27 mouse cellular contexts compared by ENCODE assay signal in genomic region chr11:70582196-70582595, GRCm38 (mm10). TPM values are rescaled to one million over a fixed set of nuclear protein-coding genes. Genes with fewer than 3 reads are reported as not detected.
DNase-seq lines count a peak whose midpoint lies in the region; ATAC-seq lines count a peak whose summit lies in the region.
"Had no signal": no experiment of that assay in that cellular context is flagged by ENCODE, and none has a peak within 500 bp of the region (broad histone marks: within the 10 kb centered on the region; RNA-seq: fewer than 3 reads in every experiment).

No protein-coding gene starts in this region.

- H3K36me3 ChIP-seq in intestine, embryonic 14.5 days (ENCODE audit: control insufficient read depth, insufficient read depth, low read length) = no peaks in the 10 kb centered on the region
- no peaks in the 10 kb centered on the region for H3K36me3 ChIP-seq in intestine, embryonic 16.5 days (ENCODE audit: control insufficient read depth, insufficient read depth, low read length)
- H3K36me3 ChIP-seq in limb, embryonic 15.5 days = no peaks in the 10 kb centered on the region
- no peaks in the 10 kb centered on the region for H3K36me3 ChIP-seq in forebrain, embryonic 16.5 days (ENCODE audit: control insufficient read depth, insufficient read depth)
- H3K36me3 ChIP-seq: hindbrain, embryonic 15.5 days; limb, embryonic 13.5 days; liver, embryonic 15.5 days; midbrain, embryonic 12.5 days had no signal

- H3K4me2 ChIP-seq in intestine, embryonic 14.5 days (ENCODE audit: low read length) = no peak overlapping the region
- no peak overlapping the region for H3K4me2 ChIP-seq in intestine, embryonic 16.5 days (ENCODE audit: low read depth, low read length)
- no peak overlapping the region for H3K4me2 ChIP-seq in limb, embryonic 15.5 days
- H3K4me2 ChIP-seq in forebrain, embryonic 16.5 days (ENCODE audit: low read length) = no peak overlapping the region
- H3K4me2 ChIP-seq: hindbrain, embryonic 15.5 days; limb, embryonic 13.5 days; liver, embryonic 15.5 days; midbrain, embryonic 12.5 days had no signal

- peaks cover 68% of the 10 kb centered on the region for H3K4me1 ChIP-seq in intestine, embryonic 14.5 days (replicated peaks; ENCODE audit: control insufficient read depth, insufficient read depth, low read length)
- peaks cover 70% of the 10 kb centered on the region for H3K4me1 ChIP-seq in intestine, embryonic 16.5 days (ENCODE audit: control insufficient read depth, insufficient read depth, low read length)
- H3K4me1 ChIP-seq in limb, embryonic 15.5 days = peaks cover 79% of the 10 kb centered on the region
- H3K4me1 ChIP-seq in forebrain, embryonic 16.5 days (replicated peaks; ENCODE audit: control insufficient read depth, insufficient read depth, low read length) = peaks cover 29% of the 10 kb centered on the region

- no peaks in the 10 kb centered on the region for H3K9me3 ChIP-seq in intestine, embryonic 14.5 days (ENCODE audit: control insufficient read depth, low read length)
- no peaks in the 10 kb centered on the region for H3K9me3 ChIP-seq in intestine, embryonic 16.5 days (ENCODE audit: control insufficient read depth, low read length)
- no peaks in the 10 kb centered on the region for H3K9me3 ChIP-seq in limb, embryonic 15.5 days
- no peaks in the 10 kb centered on the region for H3K9me3 ChIP-seq in forebrain, embryonic 16.5 days (ENCODE audit: control insufficient read depth, low read length)
- H3K9me3 ChIP-seq: hindbrain, embryonic 15.5 days; limb, embryonic 13.5 days; liver, embryonic 15.5 days; midbrain, embryonic 12.5 days had no signal

- H3K27ac ChIP-seq in intestine, embryonic 14.5 days (ENCODE audit: low read depth) = peak overlapping the region; percentile 57; the same call in 1 of the 2 replicates
- H3K27ac ChIP-seq in intestine, embryonic 16.5 days (ENCODE audit: low read length) = no peak overlapping the region
- peak overlapping the region; percentile 73; the same call in 1 of the 2 replicates for H3K27ac ChIP-seq in limb, embryonic 15.5 days
- H3K27ac ChIP-seq in forebrain, embryonic 16.5 days (ENCODE audit: low read length) = no peak overlapping the region
- H3K27ac ChIP-seq: hindbrain, embryonic 15.5 days; midbrain, embryonic 12.5 days had no signal

- H3K27me3 ChIP-seq in intestine, embryonic 14.5 days (replicated peaks; ENCODE audit: control insufficient read depth, insufficient read depth, low read length) = no peaks in the 10 kb centered on the region
- no peaks in the 10 kb centered on the region for H3K27me3 ChIP-seq in intestine, embryonic 16.5 days (replicated peaks; ENCODE audit: control insufficient read depth, insufficient read depth, low read length)
- no peaks in the 10 kb centered on the region for H3K27me3 ChIP-seq in limb, embryonic 15.5 days
- no peaks in the 10 kb centered on the region for H3K27me3 ChIP-seq in forebrain, embryonic 16.5 days (replicated peaks; ENCODE audit: control insufficient read depth, insufficient read depth, low read length)
- H3K27me3 ChIP-seq: hindbrain, embryonic 15.5 days; limb, embryonic 13.5 days; liver, embryonic 15.5 days; midbrain, embryonic 12.5 days had no signal

- DNase-seq in intestine, embryonic 14.5 days (ENCODE audit: low spot score) = no peak
- DNase-seq in lung, postnatal 36 days = peak; percentile 35
- no peak for DNase-seq in lung, postnatal 10 days
- DNase-seq in adipocyte (ENCODE audit: low spot score) (peak; percentile 63), liver (no peak)
- DNase-seq: adrenal gland, postnatal 25 days; cerebellum, adult 11 months; cerebellum, postnatal 14 days; embryo, embryonic 11 days; heart, postnatal 4 days; kidney, adult 8-10 months; kidney, postnatal 25 days; retina, postnatal 1 day; thymus, postnatal 25 days had no signal

- WGBS in intestine, embryonic 14.5 days = 57% methylated on average over 3 of the region's 3 CpGs
- 58% methylated on average over 3 of the region's 3 CpGs for WGBS in intestine, embryonic 16.5 days
- WGBS in limb, embryonic 15.5 days = 29% methylated on average over 3 of the region's 3 CpGs
- 71% methylated on average over 3 of the region's 3 CpGs for WGBS in forebrain, embryonic 16.5 days

- no peak for ATAC-seq in intestine, embryonic 14.5 days (replicated peaks; ENCODE audit: low FRiP score, low TSS enrichment, low read depth)
- ATAC-seq in intestine, embryonic 16.5 days = no peak
- ATAC-seq in limb, embryonic 15.5 days (ENCODE audit: insufficient number of reproducible peaks, low FRiP score, low TSS enrichment, low read depth) = no peak
- no peak for ATAC-seq in forebrain, embryonic 16.5 days
- ATAC-seq: forebrain, embryonic 14.5 days had no signal

- H3K9ac ChIP-seq in intestine, embryonic 14.5 days (ENCODE audit: low read length) = no peak overlapping the region
- H3K9ac ChIP-seq in intestine, embryonic 16.5 days (ENCODE audit: low read depth, low read length) = no peak overlapping the region
- no peak overlapping the region for H3K9ac ChIP-seq in limb, embryonic 15.5 days
- no peak overlapping the region for H3K9ac ChIP-seq in forebrain, embryonic 16.5 days (replicated peaks; ENCODE audit: low read depth, low read length)
- H3K9ac ChIP-seq: hindbrain, embryonic 15.5 days; liver, embryonic 15.5 days; midbrain, embryonic 12.5 days had no signal

- no peak overlapping the region for H3K4me3 ChIP-seq in intestine, embryonic 14.5 days (ENCODE audit: low read depth, low read length)
- H3K4me3 ChIP-seq in intestine, embryonic 16.5 days (ENCODE audit: low read length) = no peak overlapping the region
- H3K4me3 ChIP-seq in limb, embryonic 15.5 days = no peak overlapping the region
- H3K4me3 ChIP-seq in forebrain, embryonic 16.5 days (replicated peaks; ENCODE audit: low read length) = no peak overlapping the region
- H3K4me3 ChIP-seq: erythroblast, embryonic 14.5 days; hindbrain, embryonic 15.5 days; limb, embryonic 13.5 days; liver, embryonic 15.5 days; midbrain, embryonic 12.5 days had no signal

RNA-seq across cellular contexts. Expression of gene Mink1, which starts 19.5 kb away (rescaled TPM):
- polyA plus RNA-seq in intestine, embryonic 14.5 days (2014; fragmentation: Nextera tagmentation; extraction: Ambion mirVana) = 16.9 and 19.9 TPM in 2 replicates
- 9.3 and 10.6 TPM in 2 replicates for polyA plus RNA-seq in intestine, embryonic 16.5 days (2015; fragmentation: Nextera tagmentation; extraction: Ambion mirVana)
- polyA plus RNA-seq in limb, embryonic 15.5 days (2015; fragmentation: Nextera tagmentation; extraction: Ambion mirVana) = 14.1 TPM in 2 replicates
- 13.8 and 17.5 TPM in 2 replicates for polyA plus RNA-seq in forebrain, embryonic 16.5 days (2015; fragmentation: Nextera tagmentation; extraction: Ambion mirVana)

RNA-seq across cellular contexts. Expression of gene 4930544D05Rik, which starts 33.5 kb away (rescaled TPM):
- polyA plus RNA-seq in intestine, embryonic 14.5 days (2014; fragmentation: Nextera tagmentation; extraction: Ambion mirVana) = not detected in 2 replicates
- polyA plus RNA-seq in intestine, embryonic 16.5 days (2015; fragmentation: Nextera tagmentation; extraction: Ambion mirVana) = not detected in 2 replicates
- not detected in 2 replicates for polyA plus RNA-seq in limb, embryonic 15.5 days (2015; fragmentation: Nextera tagmentation; extraction: Ambion mirVana)
- polyA plus RNA-seq in forebrain, embryonic 16.5 days (2015; fragmentation: Nextera tagmentation; extraction: Ambion mirVana) = not detected in 2 replicates
- polyA plus RNA-seq: erythroblast, embryonic 14.5 days; forebrain, embryonic 14.5 days; heart, embryonic 14.5 days; hindbrain, embryonic 15.5 days; limb, embryonic 13.5 days; liver, embryonic 15.5 days; macrophage; midbrain, embryonic 12.5 days; neural tube, embryonic 11.5 days had no signal

RNA-seq across cellular contexts. Expression of gene Chrne, which starts 36.8 kb away (rescaled TPM):
- polyA plus RNA-seq in intestine, embryonic 14.5 days (2014; fragmentation: Nextera tagmentation; extraction: Ambion mirVana) = 0.30 and 0.50 TPM in 2 replicates
- polyA plus RNA-seq in intestine, embryonic 16.5 days (2015; fragmentation: Nextera tagmentation; extraction: Ambion mirVana) = 0.17 TPM in 1 of 2 replicates, not detected in the other
- 0.41 TPM in 1 of 2 replicates, not detected in the other for polyA plus RNA-seq in limb, embryonic 15.5 days (2015; fragmentation: Nextera tagmentation; extraction: Ambion mirVana)
- 0.39 TPM in 1 of 2 replicates, not detected in the other for polyA plus RNA-seq in forebrain, embryonic 16.5 days (2015; fragmentation: Nextera tagmentation; extraction: Ambion mirVana)
- polyA plus RNA-seq: forebrain, embryonic 14.5 days; heart, embryonic 14.5 days; limb, embryonic 13.5 days; liver, embryonic 15.5 days; macrophage; neural tube, embryonic 11.5 days had no signal

RNA-seq across cellular contexts. Expression of gene Pld2, which starts 42.3 kb away (rescaled TPM):
- 9.7 and 11.7 TPM in 2 replicates for polyA plus RNA-seq in intestine, embryonic 14.5 days (2014; fragmentation: Nextera tagmentation; extraction: Ambion mirVana)
- polyA plus RNA-seq in intestine, embryonic 16.5 days (2015; fragmentation: Nextera tagmentation; extraction: Ambion mirVana) = 9.3 and 10.0 TPM in 2 replicates
- polyA plus RNA-seq in limb, embryonic 15.5 days (2015; fragmentation: Nextera tagmentation; extraction: Ambion mirVana) = 10.4 and 11.9 TPM in 2 replicates
- 8.8 and 9.0 TPM in 2 replicates for polyA plus RNA-seq in forebrain, embryonic 16.5 days (2015; fragmentation: Nextera tagmentation; extraction: Ambion mirVana)

RNA-seq across cellular contexts. Expression of gene Gm40193, which starts 49.5 kb away (rescaled TPM):
- not detected in 2 replicates for polyA plus RNA-seq in intestine, embryonic 14.5 days (2014; fragmentation: Nextera tagmentation; extraction: Ambion mirVana)
- polyA plus RNA-seq in intestine, embryonic 16.5 days (2015; fragmentation: Nextera tagmentation; extraction: Ambion mirVana) = not detected in 2 replicates
- polyA plus RNA-seq in limb, embryonic 15.5 days (2015; fragmentation: Nextera tagmentation; extraction: Ambion mirVana) = not detected in 2 replicates
- polyA plus RNA-seq in forebrain, embryonic 16.5 days (2015; fragmentation: Nextera tagmentation; extraction: Ambion mirVana) = not detected in 2 replicates
- polyA plus RNA-seq: erythroblast, embryonic 14.5 days; forebrain, embryonic 14.5 days; heart, embryonic 14.5 days; hindbrain, embryonic 15.5 days; limb, embryonic 13.5 days; liver, embryonic 15.5 days; macrophage; midbrain, embryonic 12.5 days; neural tube, embryonic 11.5 days; testis, adult 2 months had no signal

Comparison
In these comparisons a context has a peak if more than half of its experiments do, and no peak if none do; other contexts are left out.
1. DNase-seq: peak in lung, postnatal 36 days (single experiment) and adipocyte (single experiment); none in intestine, embryonic 14.5 days (single experiment), lung, postnatal 10 days (single experiment) and liver (single experiment).
2. H3K27ac ChIP-seq: peak in intestine, embryonic 14.5 days (single experiment) and limb, embryonic 15.5 days (single experiment); none in intestine, embryonic 16.5 days (single experiment) and forebrain, embryonic 16.5 days (single experiment).